Mouse (Mus musculus) cerebellum, adult 9-11 months (tissue): ENCODE measurements around the gene Acap1.
"Not testable (repeated sequence)": the region's sequence is repeated elsewhere in the genome, so short reads cannot be mapped to it uniquely, and the experiment has no call there.

Experiments used
- DNase-seq: peaks from one replicate; pipeline ENCODE4 v3.0.0; 2022

Gene Acap1

GRCm38 (mm10) chr11:69895291-69895690 lies at the start of gene Acap1:
Acap1 (minus strand) TSS chr11:69895539.
- DNase-seq = no peak

- no peak for DNase-seq
These were observed 45.6 kb upstream of the Acap1 start for GRCm38 (mm10) chr11:69940962-69941361.

GRCm38 (mm10) chr11:69939731-69940130 lies 44.4 kb upstream of the Acap1 start:
- DNase-seq = no peak

- no peak for DNase-seq
These were observed 43.8 kb upstream of the Acap1 start for GRCm38 (mm10) chr11:69939181-69939580.

GRCm38 (mm10) chr11:69938401-69938979 lies 43.2 kb upstream of the Acap1 start:
- no peak for DNase-seq

- DNase-seq = no peak
These were observed 42.5 kb upstream of the Acap1 start for GRCm38 (mm10) chr11:69937834-69938233.

- no peak for DNase-seq
These were observed 42.0 kb upstream of the Acap1 start for GRCm38 (mm10) chr11:69937385-69937784.

GRCm38 (mm10) chr11:69936714-69937347 lies 41.5 kb upstream of the Acap1 start:
- peak; percentile 46 for DNase-seq

GRCm38 (mm10) chr11:69936156-69936555 lies 40.8 kb upstream of the Acap1 start:
- peak; percentile 46 for DNase-seq

GRCm38 (mm10) chr11:69935137-69935879 lies 40.0 kb upstream of the Acap1 start, which contains the start of gene Ybx2:
Ybx2 (plus strand) TSS chr11:69935796.
- DNase-seq = peak; percentile 95

GRCm38 (mm10) chr11:69934681-69935080 lies 39.3 kb upstream of the Acap1 start:
- DNase-seq = no peak

GRCm38 (mm10) chr11:69934169-69934568 lies 38.8 kb upstream of the Acap1 start:
- DNase-seq = peak; percentile 82

GRCm38 (mm10) chr11:69933066-69933465 lies 37.7 kb upstream of the Acap1 start:
- DNase-seq = no peak

- DNase-seq = no peak
These were observed 36.9 kb upstream of the Acap1 start for GRCm38 (mm10) chr11:69932254-69932653.

- DNase-seq = no peak
These were observed 36.4 kb upstream of the Acap1 start for GRCm38 (mm10) chr11:69931769-69932168.

- no peak for DNase-seq
These were observed 35.7 kb upstream of the Acap1 start for GRCm38 (mm10) chr11:69930967-69931537.

- not testable (repeated sequence) for DNase-seq
These were observed 34.8 kb upstream of the Acap1 start for GRCm38 (mm10) chr11:69930176-69930575.

- no peak for DNase-seq
These were observed 34.4 kb upstream of the Acap1 start for GRCm38 (mm10) chr11:69929712-69930111.

- DNase-seq = peak; percentile 2
These were observed 32.2 kb upstream of the Acap1 start for GRCm38 (mm10) chr11:69927501-69927900.

GRCm38 (mm10) chr11:69922796-69923195 lies 27.5 kb upstream of the Acap1 start:
- DNase-seq = peak; percentile 40

- no peak for DNase-seq
These were observed 26.8 kb upstream of the Acap1 start for GRCm38 (mm10) chr11:69922012-69922756.

- peak; percentile 100 for DNase-seq
These were observed 26.0 kb upstream of the Acap1 start, which contains the start of gene Eif5a for GRCm38 (mm10) chr11:69921114-69922011. Eif5a (minus strand) TSS chr11:69921958.
